Mouse (Mus musculus): Measurements from ENCODE around the gene Serpini1. TPM values are rescaled to one million over a fixed set of nuclear protein-coding genes. Genes with fewer than 3 reads are reported as not detected.

Gene Serpini1
- total RNA-seq, 2 experiments from 2014 or later = 0.14 to 0.63 TPM

Other genes starting within 250 kb of the Serpini1 start
- not detected in 2 replicates for gene Wdr49, start 75.4 kb upstream of the Serpini1 start, total RNA-seq (2014; fragmentation: Nextera tagmentation)
- not detected in 2 replicates for gene Wdr49, start 75.4 kb upstream of the Serpini1 start, total RNA-seq (2017)
- gene Pdcd10, start 691 bp upstream of the Serpini1 start, total RNA-seq (2014; fragmentation: Nextera tagmentation) = 53.8 and 56.1 TPM in 2 replicates
- 114 and 141 TPM in 2 replicates for gene Pdcd10, start 691 bp upstream of the Serpini1 start, total RNA-seq (2017)
- gene Gm29133, start 190.7 kb downstream of the Serpini1 start, total RNA-seq (2014; fragmentation: Nextera tagmentation) = not detected in 2 replicates
- gene Gm29133, start 190.7 kb downstream of the Serpini1 start, total RNA-seq (2017) = not detected in 2 replicates

Measured in megakaryocyte-erythroid progenitor cell, adult 5-6 weeks (primary cell).